Mouse (Mus musculus): ENCODE data around the gene Lig3. TPM values are rescaled to one million over a fixed set of nuclear protein-coding genes. Genes with fewer than 3 reads are reported as not detected.

Gene Lig3
- polyA plus RNA-seq, 1 experiment: 64.7 TPM

GRCm38 (mm10) chr11:82764438-82764924 is 16.4 kb upstream of the Lig3 start:
- H3K9me3 ChIP-seq (replicated peaks; ENCODE audit: control insufficient read depth, insufficient read depth, low read length, poor library complexity, severe bottlenecking): no peaks in the 10 kb centered on the region
- peaks cover 20% of the 10 kb centered on the region; the same call in 1 of the 2 replicates for H3K36me3 ChIP-seq (ENCODE audit: control insufficient read depth, insufficient read depth, low read length, poor library complexity, severe bottlenecking)
- no peak for TF ChIP-seq POLR2A (IDR thresholded peaks at IDR 0.05; ENCODE audit: insufficient read depth, low read length)
- H3K27me3 ChIP-seq (ENCODE audit: control insufficient read depth, insufficient read depth, low read length, poor library complexity, severe bottlenecking): no peaks in the 10 kb centered on the region
- H3K4me3 ChIP-seq (ENCODE audit: low read depth, low read length): peak overlapping the region; percentile 89
- H3K9ac ChIP-seq (ENCODE audit: low read depth, poor library complexity, severe bottlenecking): peak overlapping the region; percentile 81
- H3K27ac ChIP-seq (ENCODE audit: insufficient read depth, low read length): no peak overlapping the region
- no peaks in the 10 kb centered on the region for H3K4me1 ChIP-seq (ENCODE audit: control insufficient read depth, insufficient read depth, low read length)

- H3K27ac ChIP-seq (ENCODE audit: insufficient read depth, low read length): no peak overlapping the region
- H3K4me1 ChIP-seq (ENCODE audit: control insufficient read depth, insufficient read depth, low read length): peaks cover 5% of the 10 kb centered on the region
- peaks cover 17% of the 10 kb centered on the region for H3K36me3 ChIP-seq (ENCODE audit: control insufficient read depth, insufficient read depth, low read length, poor library complexity, severe bottlenecking)
- H3K4me3 ChIP-seq (ENCODE audit: low read depth, low read length): peak overlapping the region; percentile 38
- no peaks in the 10 kb centered on the region for H3K27me3 ChIP-seq (ENCODE audit: control insufficient read depth, insufficient read depth, low read length, poor library complexity, severe bottlenecking)
- TF ChIP-seq CTCF (IDR thresholded peaks at IDR 0.05; ENCODE audit: low read depth, low read length) (no peak), EP300 (IDR thresholded peaks at IDR 0.05; ENCODE audit: insufficient read depth, low read depth, low read length) (no peak), POLR2A (IDR thresholded peaks at IDR 0.05; ENCODE audit: insufficient read depth, low read length) (no peak)
- H3K9ac ChIP-seq (ENCODE audit: low read depth, poor library complexity, severe bottlenecking): peak overlapping the region; percentile 98
- no peaks in the 10 kb centered on the region for H3K9me3 ChIP-seq (replicated peaks; ENCODE audit: control insufficient read depth, insufficient read depth, low read length, poor library complexity, severe bottlenecking)
These were observed 774 bp upstream of the Lig3 start for GRCm38 (mm10) chr11:82780134-82780533.

- no peak for TF ChIP-seq POLR2A (IDR thresholded peaks at IDR 0.05; ENCODE audit: insufficient read depth, low read length)
- no peak for TF ChIP-seq EP300 (IDR thresholded peaks at IDR 0.05; ENCODE audit: insufficient read depth, low read depth, low read length)
- no peak for TF ChIP-seq CTCF (IDR thresholded peaks at IDR 0.05; ENCODE audit: low read depth, low read length)
- H3K9me3 ChIP-seq (replicated peaks; ENCODE audit: control insufficient read depth, insufficient read depth, low read length, poor library complexity, severe bottlenecking): no peaks in the 10 kb centered on the region
- H3K36me3 ChIP-seq (ENCODE audit: control insufficient read depth, insufficient read depth, low read length, poor library complexity, severe bottlenecking): peaks cover 37% of the 10 kb centered on the region
- no peaks in the 10 kb centered on the region for H3K27me3 ChIP-seq (ENCODE audit: control insufficient read depth, insufficient read depth, low read length, poor library complexity, severe bottlenecking)
- peak overlapping the region; percentile 90 for H3K4me3 ChIP-seq (ENCODE audit: low read depth, low read length)
- H3K9ac ChIP-seq (ENCODE audit: low read depth, poor library complexity, severe bottlenecking): peak overlapping the region; percentile 98
- no peak overlapping the region for H3K27ac ChIP-seq (ENCODE audit: insufficient read depth, low read length)
- peaks cover 5% of the 10 kb centered on the region for H3K4me1 ChIP-seq (ENCODE audit: control insufficient read depth, insufficient read depth, low read length)
These were observed 1.3 kb downstream of the Lig3 start for GRCm38 (mm10) chr11:82782197-82782596.

- no peak overlapping the region for H3K4me3 ChIP-seq (ENCODE audit: low read depth, low read length)
- TF ChIP-seq POLR2A (IDR thresholded peaks at IDR 0.05; ENCODE audit: insufficient read depth, low read length) (no peak), EP300 (IDR thresholded peaks at IDR 0.05; ENCODE audit: insufficient read depth, low read depth, low read length) (no peak), CTCF (IDR thresholded peaks at IDR 0.05; ENCODE audit: low read depth, low read length) (no peak)
- H3K4me1 ChIP-seq (ENCODE audit: control insufficient read depth, insufficient read depth, low read length): peaks cover 5% of the 10 kb centered on the region
- H3K27me3 ChIP-seq (ENCODE audit: control insufficient read depth, insufficient read depth, low read length, poor library complexity, severe bottlenecking): no peaks in the 10 kb centered on the region
- no peaks in the 10 kb centered on the region for H3K9me3 ChIP-seq (replicated peaks; ENCODE audit: control insufficient read depth, insufficient read depth, low read length, poor library complexity, severe bottlenecking)
- H3K27ac ChIP-seq (ENCODE audit: insufficient read depth, low read length): no peak overlapping the region
- H3K36me3 ChIP-seq (ENCODE audit: control insufficient read depth, insufficient read depth, low read length, poor library complexity, severe bottlenecking): peaks cover 49% of the 10 kb centered on the region
- H3K9ac ChIP-seq (ENCODE audit: low read depth, poor library complexity, severe bottlenecking): no peak overlapping the region
These were observed 2.5 kb downstream of the Lig3 start for GRCm38 (mm10) chr11:82783453-82783852.

- Histone ChIP-seq H3K4me3 (ENCODE audit: low read depth, low read length) (no peak overlapping the region), H3K9me3 (replicated peaks; ENCODE audit: control insufficient read depth, insufficient read depth, low read length, poor library complexity, severe bottlenecking) (no peaks in the 10 kb centered on the region), H3K36me3 (ENCODE audit: control insufficient read depth, insufficient read depth, low read length, poor library complexity, severe bottlenecking) (peaks cover 24% of the 10 kb centered on the region), H3K9ac (ENCODE audit: low read depth, poor library complexity, severe bottlenecking) (no peak overlapping the region), H3K27ac (ENCODE audit: insufficient read depth, low read length) (no peak overlapping the region), H3K27me3 (ENCODE audit: control insufficient read depth, insufficient read depth, low read length, poor library complexity, severe bottlenecking) (no peaks in the 10 kb centered on the region), H3K4me1 (ENCODE audit: control insufficient read depth, insufficient read depth, low read length) (no peaks in the 10 kb centered on the region)
- TF ChIP-seq CTCF (IDR thresholded peaks at IDR 0.05; ENCODE audit: low read depth, low read length) (no peak), EP300 (IDR thresholded peaks at IDR 0.05; ENCODE audit: insufficient read depth, low read depth, low read length) (no peak), POLR2A (IDR thresholded peaks at IDR 0.05; ENCODE audit: insufficient read depth, low read length) (no peak)
These were observed 25.7 kb downstream of the Lig3 start for GRCm38 (mm10) chr11:82806656-82807055.

GRCm38 (mm10) chr11:82807370-82807769 is 26.5 kb downstream of the Lig3 start:
- no peak overlapping the region for H3K27ac ChIP-seq (ENCODE audit: insufficient read depth, low read length)
- no peaks in the 10 kb centered on the region for H3K9me3 ChIP-seq (replicated peaks; ENCODE audit: control insufficient read depth, insufficient read depth, low read length, poor library complexity, severe bottlenecking)
- no peaks in the 10 kb centered on the region for H3K27me3 ChIP-seq (ENCODE audit: control insufficient read depth, insufficient read depth, low read length, poor library complexity, severe bottlenecking)
- TF ChIP-seq EP300 (IDR thresholded peaks at IDR 0.05; ENCODE audit: insufficient read depth, low read depth, low read length) (no peak), POLR2A (IDR thresholded peaks at IDR 0.05; ENCODE audit: insufficient read depth, low read length) (no peak), CTCF (IDR thresholded peaks at IDR 0.05; ENCODE audit: low read depth, low read length) (no peak)
- no peak overlapping the region for H3K9ac ChIP-seq (ENCODE audit: low read depth, poor library complexity, severe bottlenecking)
- peaks cover 17% of the 10 kb centered on the region for H3K36me3 ChIP-seq (ENCODE audit: control insufficient read depth, insufficient read depth, low read length, poor library complexity, severe bottlenecking)
- H3K4me1 ChIP-seq (ENCODE audit: control insufficient read depth, insufficient read depth, low read length): no peaks in the 10 kb centered on the region
- H3K4me3 ChIP-seq (ENCODE audit: low read depth, low read length): no peak overlapping the region

All from ES-Bruce4 (cell line).